Mouse (Mus musculus) forebrain, embryonic 11.5 days (tissue): ENCODE results near the gene Qsox1. TPM values are rescaled to one million over a fixed set of nuclear protein-coding genes. Genes with fewer than 3 reads are reported as not detected.

Experiments used
- ATAC-seq: fragments of 200-750 bp; cut with Nextera tagmentation; replicated peaks from 2 replicates; pipeline ENCODE4 v1.8.0; 2017; ENCODE audit warnings: moderate TSS enrichment; ENCODE audit not compliant: low FRiP score
- DNase-seq: peaks from one replicate; pipeline ENCODE4 v3.0.0-alpha.2; 2017; ENCODE audit warnings: low spot score
- H3K27ac ChIP-seq: fragments of 300-500 bp; sonication (generic); 2 replicates; pipeline ENCODE4 v1.5.1; 2014; ENCODE audit warnings: low read depth, low read length
- H3K27me3 ChIP-seq: fragments of 300-500 bp; sonication (generic); 2 replicates; pipeline ENCODE4 v1.6.1; 2014; ENCODE audit warnings: mild to moderate bottlenecking, low read length, mixed read lengths; ENCODE audit not compliant: control insufficient read depth, insufficient read depth
- H3K36me3 ChIP-seq: fragments of 300-500 bp; sonication (generic); 2 replicates; pipeline ENCODE4 v1.6.1; 2014; ENCODE audit warnings: mild to moderate bottlenecking, low read length, moderate library complexity, mixed read lengths; ENCODE audit not compliant: control insufficient read depth, insufficient read depth
- H3K4me1 ChIP-seq: fragments of 300-500 bp; sonication (generic); replicated peaks from 2 replicates; pipeline ENCODE4 v1.6.1; 2014; ENCODE audit warnings: low read length, mixed read lengths; ENCODE audit not compliant: control insufficient read depth, insufficient read depth
- H3K4me2 ChIP-seq: fragments of 300-500 bp; sonication (generic); 2 replicates; pipeline ENCODE4 v1.6.1; 2014; ENCODE audit warnings: low read depth, mild to moderate bottlenecking, low read length, moderate library complexity, mixed read lengths; ENCODE audit not compliant: severe bottlenecking
- H3K4me3 ChIP-seq: fragments of 300-500 bp; sonication (generic); 2 replicates; pipeline ENCODE4 v1.5.1; 2014; ENCODE audit warnings: low read depth, low read length
- H3K9ac ChIP-seq: fragments of 300-500 bp; sonication (generic); 2 replicates; pipeline ENCODE4 v1.6.1; 2014; ENCODE audit warnings: low read length
- H3K9me3 ChIP-seq: fragments of 300-500 bp; sonication (generic); 2 replicates; pipeline ENCODE4 v1.6.1; 2016; ENCODE audit warnings: low read length, mixed read lengths; ENCODE audit not compliant: control insufficient read depth
- WGBS: fragments of 180-500 bp; shearing (Covaris S2); extraction: QIAGEN DNeasy Blood & Tissue Kit; methylation state at CpG from one replicate; pipeline ENCODE4 v1.1.7; 2014; 5-methylcytosine and 5-hydroxymethylcytosine counted together
- polyA plus RNA-seq: library from polyadenylated mRNA; unstranded; fragments of >200 nt; fragmentation: Nextera tagmentation; extraction: Ambion mirVana; gene quantifications from 2 replicates; pipeline ENCODE4 v1.2.1, GENCODE M21; 2014

Gene Qsox1
- polyA plus RNA-seq, 1 experiment from 2014 or later, result 8.4 TPM

DNA sequence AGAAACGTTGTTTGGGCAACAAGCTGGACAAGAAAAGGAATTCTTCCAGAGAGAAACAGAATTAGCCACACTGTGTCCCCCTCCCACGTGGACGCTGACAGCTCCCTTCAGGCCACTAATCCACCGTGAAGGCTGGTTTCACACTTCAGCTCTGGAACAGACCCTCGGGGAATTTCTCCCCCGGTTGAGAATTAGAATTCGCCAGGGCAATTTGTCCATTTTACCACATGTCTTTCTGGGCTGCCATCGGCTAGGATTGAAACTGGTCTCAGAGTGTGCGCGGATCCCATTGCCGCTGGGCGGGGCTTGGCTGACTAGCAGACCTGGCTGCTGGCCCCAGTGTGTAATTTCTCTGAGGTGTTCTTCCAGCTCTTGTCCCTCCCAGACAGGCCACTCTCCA lies 53.5 kb downstream of the Qsox1 start:
- no peak overlapping the region for H3K4me3 ChIP-seq
- no peak overlapping the region for H3K9ac ChIP-seq
- 68% methylated on average over 12 of the region's 12 CpGs for WGBS
- ATAC-seq (no peak), DNase-seq (peak; percentile 51)
- H3K4me1 ChIP-seq, result no peaks in the 10 kb centered on the region
- H3K9me3 ChIP-seq, result no peaks in the 10 kb centered on the region
- H3K36me3 ChIP-seq, result no peaks in the 10 kb centered on the region
- H3K27me3 ChIP-seq, result no peaks in the 10 kb centered on the region
- no peak overlapping the region for H3K4me2 ChIP-seq
- no peak overlapping the region for H3K27ac ChIP-seq

DNA sequence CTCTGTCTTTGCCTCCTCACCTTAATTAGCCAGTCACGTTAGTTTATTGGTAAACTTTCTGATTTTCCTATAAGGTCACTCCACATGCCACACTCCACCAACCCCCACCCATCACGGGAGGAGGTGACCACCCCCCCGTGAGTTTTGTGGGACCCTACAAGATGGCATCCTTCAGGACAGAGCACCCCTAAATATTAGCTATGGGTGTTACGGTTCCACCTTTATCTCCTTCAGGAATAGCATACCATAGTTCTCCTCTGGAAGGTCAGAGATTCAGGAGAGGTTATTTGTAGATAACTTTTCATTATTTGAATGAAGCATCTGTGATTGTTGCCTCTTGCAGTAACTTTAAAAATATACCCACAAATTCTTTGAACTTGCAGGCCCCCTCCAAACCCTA lies 54.0 kb downstream of the Qsox1 start:
- no peak overlapping the region for H3K4me3 ChIP-seq
- no peaks in the 10 kb centered on the region for H3K9me3 ChIP-seq
- DNase-seq (no peak), ATAC-seq (no peak)
- H3K36me3 ChIP-seq, result no peaks in the 10 kb centered on the region
- no peak overlapping the region for H3K4me2 ChIP-seq
- no peaks in the 10 kb centered on the region for H3K27me3 ChIP-seq
- H3K9ac ChIP-seq, result no peak overlapping the region
- no peak overlapping the region for H3K27ac ChIP-seq
- 85% methylated on average over 4 of the region's 4 CpGs for WGBS
- H3K4me1 ChIP-seq, result no peaks in the 10 kb centered on the region

DNA sequence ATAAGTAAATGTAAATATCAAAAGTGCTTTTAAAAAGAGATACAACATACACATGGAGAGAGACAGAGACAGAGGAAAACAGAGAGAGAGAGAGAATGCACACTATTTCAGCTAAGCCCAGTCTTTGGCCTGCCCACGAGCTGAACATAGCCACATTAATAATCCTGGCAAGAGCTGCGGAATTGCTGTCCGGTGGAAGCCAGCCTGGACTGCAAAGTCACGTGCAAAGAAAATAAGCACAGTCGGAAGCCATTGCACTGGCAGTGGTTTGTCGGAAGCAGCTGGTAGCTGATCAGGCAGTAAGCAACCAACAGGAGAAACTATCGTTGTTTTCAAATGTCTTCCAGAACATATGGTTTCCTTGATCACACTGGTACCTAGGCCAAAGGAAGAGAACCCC lies 55.1 kb downstream of the Qsox1 start:
- H3K9ac ChIP-seq, result no peak overlapping the region
- H3K4me3 ChIP-seq, result no peak overlapping the region
- no peaks in the 10 kb centered on the region for H3K9me3 ChIP-seq
- no peaks in the 10 kb centered on the region for H3K36me3 ChIP-seq
- H3K4me2 ChIP-seq, result no peak overlapping the region
- WGBS, result 87% methylated on average over 7 of the region's 7 CpGs
- ATAC-seq (no peak), DNase-seq (no peak)
- H3K27me3 ChIP-seq, result peaks cover 4% of the 10 kb centered on the region
- no peak overlapping the region for H3K27ac ChIP-seq
- H3K4me1 ChIP-seq, result no peaks in the 10 kb centered on the region

DNA sequence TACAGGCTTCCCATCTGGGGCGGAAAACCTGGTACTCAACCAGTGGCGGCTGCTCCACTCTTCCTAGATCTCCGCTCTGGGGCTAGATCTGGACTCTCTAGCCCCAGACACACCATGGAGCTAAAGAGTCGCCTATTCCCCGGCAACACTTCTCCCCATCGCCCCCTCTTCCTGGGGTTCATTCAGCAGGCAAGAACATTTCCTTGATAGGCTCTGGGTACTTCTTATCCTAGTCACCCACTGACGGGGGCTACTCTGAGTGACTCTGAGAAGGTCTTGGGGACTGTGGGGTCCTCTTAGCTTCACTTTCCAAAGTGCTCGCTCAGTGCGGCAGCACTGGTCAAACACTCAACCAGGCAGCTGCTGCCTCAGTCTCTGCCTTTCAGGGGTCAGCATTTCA lies 59.3 kb downstream of the Qsox1 start:
- no peaks in the 10 kb centered on the region for H3K36me3 ChIP-seq
- H3K27me3 ChIP-seq, result peaks cover 32% of the 10 kb centered on the region
- no peak overlapping the region for H3K9ac ChIP-seq
- H3K9me3 ChIP-seq, result no peaks in the 10 kb centered on the region
- DNase-seq (no peak), ATAC-seq (no peak)
- 71% methylated on average over 9 of the region's 9 CpGs for WGBS
- no peak overlapping the region for H3K27ac ChIP-seq
- H3K4me3 ChIP-seq, result no peak overlapping the region
- peaks cover 3% of the 10 kb centered on the region; the same call in 1 of the 2 replicates for H3K4me1 ChIP-seq
- H3K4me2 ChIP-seq, result no peak overlapping the region

DNA sequence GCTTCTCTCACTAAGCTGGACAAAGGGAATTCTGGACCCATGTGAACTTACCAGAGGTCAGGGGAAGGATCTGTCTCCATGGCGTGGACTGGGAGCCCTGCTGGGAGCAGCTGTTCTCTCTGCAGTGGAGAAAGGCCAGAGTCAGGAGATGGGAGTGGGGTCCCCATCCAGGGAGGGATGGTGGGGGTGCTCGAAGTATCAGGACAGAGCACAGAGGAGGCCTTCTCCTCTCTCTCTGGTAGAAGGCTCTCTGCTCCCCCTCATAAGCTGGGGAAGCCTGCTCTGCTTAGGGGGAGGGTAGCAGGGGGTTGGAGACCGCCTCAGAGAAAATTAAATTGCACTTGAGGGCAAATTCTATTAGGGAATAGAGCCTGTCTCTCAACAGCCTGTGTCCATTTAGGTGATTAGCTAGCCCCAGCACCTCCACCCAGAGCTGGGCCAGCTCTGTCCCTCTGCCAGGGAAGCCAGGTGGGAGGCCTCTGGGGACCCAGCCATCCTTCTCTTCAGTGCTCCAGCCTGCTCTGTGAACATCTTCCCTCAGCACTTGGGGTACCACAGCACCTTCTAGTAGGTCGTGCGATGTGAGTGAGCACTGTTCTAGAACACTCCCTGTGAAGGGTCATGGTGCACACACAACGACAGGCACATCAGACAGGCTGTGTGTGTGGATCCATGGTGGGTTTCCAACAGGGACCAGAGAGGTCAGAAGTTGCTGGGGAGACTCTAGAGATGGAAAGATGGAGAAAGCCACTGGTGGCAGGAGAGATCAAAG lies 61.0 kb downstream of the Qsox1 start, which contains the start of gene Lhx4:
Gene Lhx4, minus strand, starts transcription at position 201 of the 772 bp plus-strand sequence.
- no peak within 1 kb of the TSS for H3K4me2 ChIP-seq
- peaks cover 3% of the 10 kb centered on the region; the same call in 1 of the 2 replicates for H3K4me1 ChIP-seq
- no peaks in the 10 kb centered on the region for H3K9me3 ChIP-seq
- WGBS, result 59% methylated on average over 6 of the region's 6 CpGs
- H3K4me3 ChIP-seq, result no peak within 1 kb of the TSS
- no peak for DNase-seq
- no peak within 1 kb of the TSS for H3K27ac ChIP-seq
- no peak within 1 kb of the TSS for H3K9ac ChIP-seq
- ATAC-seq, result no peak
- peaks cover 49% of the 10 kb centered on the region for H3K27me3 ChIP-seq
- H3K36me3 ChIP-seq, result no peaks in the 10 kb centered on the region

DNA sequence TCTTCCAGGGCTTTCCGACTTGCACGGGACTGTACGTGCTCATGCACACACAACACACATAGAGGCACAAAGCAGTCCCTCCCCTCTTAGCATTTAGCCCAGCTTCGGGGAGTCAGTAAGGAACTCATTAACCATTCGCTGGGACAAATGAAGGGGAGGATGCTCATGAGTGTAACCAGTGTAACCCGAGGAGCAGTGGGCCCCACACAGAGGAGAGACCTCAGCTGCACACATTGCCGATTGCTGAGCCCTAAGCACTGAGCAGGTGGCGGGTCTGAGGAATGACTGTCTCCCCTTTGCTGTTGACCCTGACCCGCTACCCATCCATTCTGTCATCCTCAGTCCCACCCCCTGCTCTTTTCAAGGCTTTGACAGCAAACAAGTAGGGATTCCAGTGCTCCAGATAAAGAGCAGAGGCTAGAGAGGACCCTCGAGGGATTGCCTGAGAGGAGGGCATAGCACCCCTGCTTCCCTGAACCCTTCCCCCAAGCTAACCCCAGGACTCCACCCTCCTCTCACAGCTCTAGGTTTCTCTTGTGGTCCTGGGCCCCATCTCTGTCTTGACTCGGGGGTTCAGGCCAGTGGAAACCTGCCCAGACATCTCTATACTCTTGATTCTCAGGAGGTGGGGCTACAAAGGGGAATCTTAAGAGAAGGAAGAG lies 62.0 kb downstream of the Qsox1 start:
- no peaks in the 10 kb centered on the region for H3K36me3 ChIP-seq
- peak; percentile 58 for ATAC-seq
- no peak overlapping the region for H3K27ac ChIP-seq
- H3K27me3 ChIP-seq, result peaks cover 59% of the 10 kb centered on the region
- H3K9me3 ChIP-seq, result no peaks in the 10 kb centered on the region
- no peak overlapping the region for H3K4me3 ChIP-seq
- peaks cover 3% of the 10 kb centered on the region; the same call in 1 of the 2 replicates for H3K4me1 ChIP-seq
- WGBS, result 7% methylated on average over 11 of the region's 11 CpGs
- DNase-seq, result peak; percentile 61
- H3K9ac ChIP-seq, result no peak overlapping the region
- no peak overlapping the region for H3K4me2 ChIP-seq

DNA sequence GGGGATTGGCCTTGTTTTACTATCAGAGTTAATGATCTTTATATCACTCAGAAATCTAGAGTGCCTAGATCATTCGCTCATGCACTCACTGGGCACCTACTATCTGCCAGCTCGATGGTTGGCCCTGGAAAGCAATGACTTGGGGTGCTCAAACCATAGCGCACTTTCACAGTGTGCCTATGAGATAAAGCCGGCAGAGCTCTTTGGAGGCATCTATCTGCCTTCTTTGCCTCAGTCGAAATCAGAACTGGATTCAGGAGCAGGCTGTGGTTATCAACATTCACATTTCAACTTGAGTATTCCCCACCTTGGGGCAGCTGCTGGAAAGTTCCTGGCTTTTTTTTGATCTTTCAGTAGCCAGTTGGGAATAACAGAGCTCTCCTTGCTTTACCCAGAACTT lies 64.8 kb downstream of the Qsox1 start:
- Histone ChIP-seq H3K9me3 (no peaks in the 10 kb centered on the region), H3K4me2 (no peak overlapping the region), H3K27me3 (peaks cover 72% of the 10 kb centered on the region), H3K27ac (no peak overlapping the region), H3K4me1 (peaks cover 7% of the 10 kb centered on the region; the same call in 1 of the 2 replicates), H3K4me3 (no peak overlapping the region), H3K9ac (no peak overlapping the region), H3K36me3 (no peaks in the 10 kb centered on the region)
- DNase-seq (peak; percentile 41), ATAC-seq (no peak)
- WGBS, result 73% methylated on average over 5 of the region's 5 CpGs

DNA sequence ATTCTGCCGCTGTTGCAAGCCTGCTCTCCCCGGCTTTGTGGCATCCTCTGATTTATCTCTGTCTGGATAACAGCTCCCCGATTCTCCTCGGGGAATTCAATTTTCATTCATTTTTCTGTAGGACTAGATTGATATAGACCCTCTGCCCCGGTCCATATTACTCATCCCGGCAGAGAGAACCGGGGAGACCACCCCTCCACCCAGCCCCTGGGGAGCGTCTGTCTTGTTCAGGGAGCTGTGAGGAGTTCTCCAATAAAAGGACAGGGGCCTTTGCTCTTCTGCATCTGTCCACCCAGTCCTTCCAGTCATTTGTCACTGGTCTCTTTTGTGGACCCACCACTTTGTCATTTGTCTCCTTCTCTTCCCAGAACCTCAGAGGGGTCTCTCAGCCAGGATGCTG lies 65.7 kb downstream of the Qsox1 start:
- Histone ChIP-seq H3K27ac (no peak overlapping the region), H3K36me3 (no peaks in the 10 kb centered on the region), H3K4me1 (peaks cover 16% of the 10 kb centered on the region; the same call in 1 of the 2 replicates), H3K9ac (no peak overlapping the region), H3K4me3 (no peak overlapping the region), H3K27me3 (peaks cover 78% of the 10 kb centered on the region), H3K4me2 (no peak overlapping the region), H3K9me3 (no peaks in the 10 kb centered on the region)
- no peak for ATAC-seq
- WGBS, result 13% methylated on average over 8 of the region's 8 CpGs
- peak; percentile 36 for DNase-seq
